Mouse (Mus musculus) heart, embryonic 11.5 days (tissue): ENCODE data around the gene Lrrtm4. TPM values are rescaled to one million over a fixed set of nuclear protein-coding genes. Genes with fewer than 3 reads are reported as not detected.

Experiments
- ATAC-seq: fragments of 200-750 bp; cut with Nextera tagmentation; replicated peaks from 2 replicates; pipeline ENCODE4 v1.8.0; 2017; ENCODE audit warnings: moderate library complexity; ENCODE audit not compliant: insufficient number of reproducible peaks, low FRiP score, low TSS enrichment
- H3K27ac ChIP-seq: fragments of 300-500 bp; sonication (generic); 2 replicates; pipeline ENCODE4 v1.5.1; 2014; ENCODE audit warnings: mild to moderate bottlenecking, low read depth, low read length
- H3K27me3 ChIP-seq: fragments of 300-500 bp; sonication (generic); 2 replicates; pipeline ENCODE4 v1.6.1; 2014; ENCODE audit warnings: mild to moderate bottlenecking, low read length, mixed read lengths; ENCODE audit not compliant: control insufficient read depth, insufficient read depth
- H3K36me3 ChIP-seq: fragments of 300-500 bp; sonication (generic); 2 replicates; pipeline ENCODE4 v1.6.1; 2014; ENCODE audit warnings: mild to moderate bottlenecking, low read length, moderate library complexity, mixed read lengths; ENCODE audit not compliant: control insufficient read depth, insufficient read depth
- H3K4me1 ChIP-seq: fragments of 300-500 bp; sonication (generic); 2 replicates; pipeline ENCODE4 v1.6.1; 2014; ENCODE audit warnings: low read length; ENCODE audit not compliant: control insufficient read depth, insufficient read depth
- H3K4me2 ChIP-seq: fragments of 300-500 bp; sonication (generic); 2 replicates; pipeline ENCODE4 v1.6.1; 2014; ENCODE audit warnings: mild to moderate bottlenecking, moderate library complexity
- H3K4me3 ChIP-seq: fragments of 300-500 bp; sonication (generic); 2 replicates; pipeline ENCODE4 v1.5.1; 2014; ENCODE audit warnings: low read depth, low read length
- H3K9ac ChIP-seq: fragments of 300-500 bp; sonication (generic); 2 replicates; pipeline ENCODE4 v1.6.1; 2014; ENCODE audit warnings: mild to moderate bottlenecking, low read depth, low read length, moderate library complexity
- H3K9me3 ChIP-seq: fragments of 300-500 bp; sonication (generic); replicated peaks from 2 replicates; pipeline ENCODE4 v1.6.1; 2016; ENCODE audit warnings: low read length; ENCODE audit not compliant: control insufficient read depth
- WGBS: fragments of 180-500 bp; shearing (Covaris S2); extraction: QIAGEN DNeasy Blood & Tissue Kit; methylation state at CpG from one replicate; pipeline ENCODE4 v1.1.7; 2014; ENCODE audit not compliant: insufficient replicate concordance; 5-methylcytosine and 5-hydroxymethylcytosine counted together
- polyA plus RNA-seq: library from polyadenylated mRNA; unstranded; fragments of >200 nt; fragmentation: Nextera tagmentation; extraction: Ambion mirVana; gene quantifications from 2 replicates; pipeline ENCODE4 v1.2.1, GENCODE M21; 2014

Gene Lrrtm4
- polyA plus RNA-seq, 1 experiment from 2014 or later = 1.7 TPM

DNA sequence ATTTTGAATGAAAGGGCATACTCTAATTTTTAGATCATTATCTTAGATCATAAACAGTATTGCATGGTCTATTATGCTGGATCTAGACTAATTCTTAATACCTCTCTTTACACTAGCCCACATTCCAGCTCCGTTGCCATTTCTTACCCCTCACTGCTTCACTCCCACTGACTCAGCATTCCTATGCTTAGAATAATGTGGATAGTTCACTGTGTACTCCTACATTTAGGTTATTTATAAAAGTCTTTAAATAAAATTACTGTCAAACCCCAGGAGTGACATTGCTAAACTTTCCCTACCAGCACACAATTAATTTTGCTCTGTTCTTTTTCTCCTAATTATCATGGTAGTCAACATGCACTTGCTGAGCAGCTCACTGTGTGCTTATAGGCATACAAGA lies 107.7 kb downstream of the Lrrtm4 start:
- Histone ChIP-seq H3K4me3 (no peak overlapping the region), H3K9ac (no peak overlapping the region), H3K9me3 (no peaks in the 10 kb centered on the region), H3K4me1 (no peaks in the 10 kb centered on the region), H3K27me3 (no peaks in the 10 kb centered on the region), H3K27ac (no peak overlapping the region), H3K36me3 (no peaks in the 10 kb centered on the region), H3K4me2 (no peak overlapping the region)
- no peak for ATAC-seq
- 83% methylated on average over 1 of the region's 1 CpGs for WGBS

DNA sequence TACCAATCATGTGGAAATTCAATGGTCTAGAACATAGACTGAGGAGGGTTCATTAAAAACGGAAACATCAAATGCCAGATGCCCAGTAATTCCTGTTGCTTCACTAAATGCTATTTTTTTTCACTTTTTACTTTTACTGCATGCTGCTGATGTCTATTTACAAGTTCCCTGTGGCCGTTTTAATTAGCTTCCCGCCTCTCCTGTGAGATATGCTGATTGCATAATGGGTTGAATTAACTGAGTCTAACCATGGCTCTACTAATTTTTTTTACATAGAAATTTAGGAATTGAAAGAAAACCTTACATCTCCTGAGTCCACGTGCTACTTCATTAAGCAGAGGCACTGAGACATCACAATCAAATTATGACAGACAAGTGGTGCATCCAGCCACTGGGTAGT lies 143.9 kb downstream of the Lrrtm4 start:
- Histone ChIP-seq H3K4me1 (no peaks in the 10 kb centered on the region), H3K27ac (no peak overlapping the region), H3K4me2 (no peak overlapping the region), H3K9me3 (no peaks in the 10 kb centered on the region), H3K4me3 (no peak overlapping the region), H3K36me3 (no peaks in the 10 kb centered on the region), H3K9ac (no peak overlapping the region), H3K27me3 (no peaks in the 10 kb centered on the region)
- ATAC-seq = no peak
- WGBS = 73% methylated on average over 4 of the region's 4 CpGs

DNA sequence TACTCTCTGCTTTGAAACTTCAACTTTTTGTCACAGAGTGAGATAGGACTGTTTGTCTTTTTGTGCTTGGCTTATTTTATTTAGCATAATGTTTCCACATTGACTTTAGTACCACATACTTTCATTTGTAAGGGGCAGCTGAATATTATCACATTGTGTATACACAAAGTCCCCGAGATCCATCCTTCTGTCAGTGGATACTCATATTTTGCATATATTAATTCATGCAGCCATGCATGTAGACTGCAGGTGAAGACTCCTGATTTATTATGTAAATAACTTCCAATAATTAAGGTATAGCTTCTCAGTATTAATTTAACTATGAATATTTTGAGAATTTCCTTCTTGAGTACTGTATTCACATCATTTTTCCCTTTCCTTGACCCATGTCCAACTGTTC lies 163.2 kb downstream of the Lrrtm4 start:
- WGBS = 82% methylated on average over 1 of the region's 1 CpGs
- no peaks in the 10 kb centered on the region for H3K4me1 ChIP-seq
- no peaks in the 10 kb centered on the region for H3K36me3 ChIP-seq
- H3K9me3 ChIP-seq = no peaks in the 10 kb centered on the region
- no peaks in the 10 kb centered on the region for H3K27me3 ChIP-seq
- no peak overlapping the region for H3K4me2 ChIP-seq
- no peak for ATAC-seq
- no peak overlapping the region for H3K4me3 ChIP-seq
- H3K27ac ChIP-seq = no peak overlapping the region
- no peak overlapping the region for H3K9ac ChIP-seq

DNA sequence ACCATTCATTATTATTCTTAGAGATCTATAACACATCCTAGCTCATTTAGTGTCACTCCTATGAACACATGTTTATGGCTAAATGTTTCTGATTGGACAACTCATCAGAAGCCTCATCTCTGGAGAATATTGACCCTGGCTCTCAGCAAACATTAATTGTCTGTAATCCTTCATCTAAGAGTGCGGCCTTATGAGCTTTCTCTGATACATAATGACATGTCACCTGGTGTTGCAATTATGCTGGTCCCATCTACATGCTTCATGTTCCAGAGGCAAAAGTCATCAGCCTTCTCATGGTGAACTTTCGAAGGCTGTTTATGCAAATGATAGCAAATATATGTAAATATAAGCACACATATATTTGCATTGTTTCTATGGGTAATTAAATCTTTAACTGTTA lies 163.7 kb downstream of the Lrrtm4 start:
- Histone ChIP-seq H3K27me3 (no peaks in the 10 kb centered on the region), H3K9me3 (no peaks in the 10 kb centered on the region), H3K4me2 (no peak overlapping the region), H3K9ac (no peak overlapping the region), H3K36me3 (no peaks in the 10 kb centered on the region), H3K4me3 (no peak overlapping the region), H3K27ac (no peak overlapping the region), H3K4me1 (no peaks in the 10 kb centered on the region)
- WGBS = 80% methylated on average over 2 of the region's 2 CpGs
- ATAC-seq = no peak

DNA sequence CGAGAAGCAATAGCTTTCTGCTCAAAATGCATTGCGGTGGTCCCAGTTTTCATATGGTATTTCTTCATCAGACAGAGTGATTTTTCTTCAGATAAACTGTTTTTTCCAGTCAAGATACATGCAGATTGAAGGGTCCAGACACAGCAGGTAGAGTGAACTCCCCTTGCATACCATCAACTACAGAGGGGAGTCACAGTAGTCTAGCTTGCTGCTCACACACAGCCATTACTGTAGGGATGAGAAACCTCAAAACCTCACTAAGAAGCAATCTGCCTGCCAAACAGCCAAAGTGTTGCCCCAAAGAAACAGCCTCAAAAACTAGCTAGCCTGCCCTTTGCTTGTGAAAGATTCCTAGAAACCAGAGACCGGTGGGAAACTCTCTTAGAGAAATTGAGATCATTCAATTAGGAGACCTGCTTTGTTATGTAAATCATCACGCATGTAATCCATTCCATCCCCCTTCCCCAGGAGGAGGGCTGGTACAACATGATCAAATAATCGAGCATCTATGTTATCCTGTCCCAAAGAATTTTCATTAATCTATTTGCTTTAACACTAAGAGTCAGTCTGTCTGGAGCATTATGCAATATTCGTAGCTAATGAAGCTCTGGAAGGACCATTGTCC lies 166.9 kb downstream of the Lrrtm4 start:
- no peaks in the 10 kb centered on the region for H3K4me1 ChIP-seq
- H3K9me3 ChIP-seq = no peaks in the 10 kb centered on the region
- ATAC-seq = no peak
- H3K27ac ChIP-seq = no peak overlapping the region
- H3K4me2 ChIP-seq = no peak overlapping the region
- WGBS = 69% methylated on average over 6 of the region's 6 CpGs
- H3K27me3 ChIP-seq = no peaks in the 10 kb centered on the region
- no peaks in the 10 kb centered on the region for H3K36me3 ChIP-seq
- H3K4me3 ChIP-seq = no peak overlapping the region
- H3K9ac ChIP-seq = no peak overlapping the region

DNA sequence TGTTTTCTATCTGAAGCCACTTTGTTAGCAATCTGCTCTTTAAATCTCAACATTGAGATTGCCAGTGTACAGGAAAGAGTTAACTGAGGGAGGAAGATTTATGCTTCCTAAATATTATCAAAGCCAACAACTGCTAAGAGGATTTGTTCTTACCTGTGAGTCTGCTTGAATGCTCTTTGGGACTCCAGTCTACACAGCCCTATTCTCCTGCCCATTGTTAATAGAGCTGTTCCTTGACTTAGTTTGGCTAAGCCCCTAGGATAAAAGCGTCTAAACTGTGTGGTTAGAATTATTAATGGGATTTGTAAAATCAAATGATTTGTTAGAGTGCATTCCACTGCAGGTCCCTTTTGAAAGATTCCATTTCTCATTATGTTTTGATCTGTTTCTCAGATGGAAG lies 168.1 kb downstream of the Lrrtm4 start:
- no peaks in the 10 kb centered on the region for H3K9me3 ChIP-seq
- no peak overlapping the region for H3K4me3 ChIP-seq
- no peak overlapping the region for H3K27ac ChIP-seq
- no peak for ATAC-seq
- H3K36me3 ChIP-seq = no peaks in the 10 kb centered on the region
- H3K4me1 ChIP-seq = no peaks in the 10 kb centered on the region
- H3K4me2 ChIP-seq = no peak overlapping the region
- no peaks in the 10 kb centered on the region for H3K27me3 ChIP-seq
- H3K9ac ChIP-seq = no peak overlapping the region
- WGBS = 63% methylated on average over 1 of the region's 1 CpGs

DNA sequence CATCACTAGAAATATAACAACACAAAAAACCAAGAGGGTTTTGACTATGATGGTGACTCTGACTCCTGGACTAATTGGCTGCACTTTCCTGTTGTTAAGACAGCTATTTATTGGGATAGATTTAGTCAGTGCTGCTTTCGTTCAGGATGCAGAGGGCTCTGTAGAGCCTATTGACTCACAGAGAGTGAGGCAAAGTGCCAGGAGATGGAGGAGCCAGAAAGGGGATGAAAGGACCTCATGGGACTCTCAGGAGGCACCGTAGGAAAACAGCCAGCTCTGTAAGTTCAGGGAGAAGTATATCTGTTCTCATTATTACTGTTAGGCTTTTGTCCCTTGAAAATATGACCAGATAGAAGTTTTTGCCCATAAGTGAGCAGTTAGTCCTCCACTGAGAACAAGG lies 190.8 kb downstream of the Lrrtm4 start:
- Histone ChIP-seq H3K9me3 (no peaks in the 10 kb centered on the region), H3K4me3 (no peak overlapping the region), H3K9ac (no peak overlapping the region), H3K4me1 (no peaks in the 10 kb centered on the region), H3K27ac (no peak overlapping the region), H3K36me3 (no peaks in the 10 kb centered on the region), H3K4me2 (no peak overlapping the region), H3K27me3 (no peaks in the 10 kb centered on the region)
- ATAC-seq = no peak
- WGBS = 50% methylated on average over 2 of the region's 2 CpGs

DNA sequence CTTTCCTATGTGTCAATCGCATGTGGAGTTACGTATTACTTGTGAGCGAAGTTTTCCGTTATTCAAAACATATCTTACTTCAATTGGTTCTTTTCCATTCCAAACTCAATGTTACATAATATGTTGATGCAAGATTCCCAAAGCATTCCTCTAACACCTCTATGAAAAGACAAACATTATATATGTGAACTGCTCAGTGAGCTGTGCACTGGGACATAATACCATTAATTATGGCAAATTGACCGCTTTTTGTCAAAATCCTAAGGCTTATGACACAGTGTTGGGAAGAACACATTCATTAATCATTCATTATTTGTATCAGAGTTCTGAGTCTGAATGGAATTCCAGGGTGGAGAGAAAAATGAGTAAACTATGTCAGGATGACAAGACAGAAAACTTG lies 191.6 kb downstream of the Lrrtm4 start:
- H3K4me1 ChIP-seq = no peaks in the 10 kb centered on the region
- ATAC-seq = no peak
- H3K4me3 ChIP-seq = no peak overlapping the region
- H3K27me3 ChIP-seq = no peaks in the 10 kb centered on the region
- no peaks in the 10 kb centered on the region for H3K9me3 ChIP-seq
- no peak overlapping the region for H3K9ac ChIP-seq
- H3K27ac ChIP-seq = no peak overlapping the region
- WGBS = 88% methylated on average over 5 of the region's 5 CpGs
- no peaks in the 10 kb centered on the region for H3K36me3 ChIP-seq
- H3K4me2 ChIP-seq = no peak overlapping the region

DNA sequence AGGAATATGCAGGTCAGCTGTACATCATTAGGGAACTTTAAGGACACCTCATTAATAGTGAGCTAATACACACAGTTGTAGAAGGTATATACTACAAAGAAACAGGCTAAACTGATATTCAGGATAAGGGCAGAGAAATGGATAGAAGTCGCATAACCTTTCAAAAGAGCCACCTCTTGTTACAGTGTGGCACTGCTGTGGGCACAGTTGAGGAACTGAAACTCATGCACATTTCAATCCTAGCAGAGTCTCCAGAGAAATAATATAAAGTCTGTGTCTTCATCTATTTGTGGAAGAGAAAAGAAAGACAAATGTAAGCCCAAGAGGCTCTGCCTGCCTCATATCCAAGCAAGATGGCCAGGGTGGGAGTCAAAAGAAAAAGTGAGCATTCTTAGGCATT lies 242.9 kb downstream of the Lrrtm4 start:
- Histone ChIP-seq H3K9ac (no peak overlapping the region), H3K27me3 (no peaks in the 10 kb centered on the region), H3K27ac (no peak overlapping the region), H3K4me1 (no peaks in the 10 kb centered on the region), H3K36me3 (no peaks in the 10 kb centered on the region), H3K4me2 (no peak overlapping the region), H3K4me3 (no peak overlapping the region), H3K9me3 (no peaks in the 10 kb centered on the region)
- no peak for ATAC-seq
- WGBS = 90% methylated on average over 1 of the region's 1 CpGs
